Mouse (Mus musculus) cortical plate, adult 2 months (tissue): ENCODE data around the gene 1700020A23Rik. TPM values are rescaled to one million over a fixed set of nuclear protein-coding genes. Genes with fewer than 3 reads are reported as not detected.

Experiments used
- H3K27ac ChIP-seq: fragments of 200-500 bp; 2 replicates; pipeline ENCODE4 v1.5.1; 2012; ENCODE audit warnings: low read length, control low read depth, inconsistent platforms; ENCODE audit not compliant: insufficient read depth
- H3K4me1 ChIP-seq: fragments of 200-500 bp; 2 replicates; pipeline ENCODE4 v1.6.1; 2011; ENCODE audit warnings: low read length; ENCODE audit not compliant: control insufficient read depth, insufficient read depth
- H3K4me3 ChIP-seq: fragments of 200-500 bp; 2 replicates; pipeline ENCODE4 v1.5.1; 2011; ENCODE audit warnings: mild to moderate bottlenecking, low read length, control low read depth; ENCODE audit not compliant: insufficient read depth
- CTCF ChIP-seq: fragments of 200-500 bp; IDR thresholded peaks from 2 replicates; pipeline ENCODE4 v1.5.1; 2011; ENCODE audit warnings: mild to moderate bottlenecking, control low read depth, low read length; ENCODE audit not compliant: insufficient read depth; ENCODE audit errors: extremely low read depth
- POLR2A ChIP-seq: fragments of 200-500 bp; IDR thresholded peaks from 2 replicates; pipeline ENCODE4 v1.6.1; 2011; ENCODE audit warnings: mild to moderate bottlenecking, low read length, control low read depth; ENCODE audit not compliant: insufficient read depth; ENCODE audit errors: extremely low read depth
- polyA plus RNA-seq: library from polyadenylated mRNA; depleted of rRNA; stranded (reverse); fragments of >200 nt; gene quantifications from 2 replicates; pipeline ENCODE4 v1.2.3, GENCODE M21; 2012

The 1700020A23Rik gene
- polyA plus RNA-seq, 1 experiment, result not detected

- Histone ChIP-seq H3K27ac (no peak overlapping the region), H3K4me3 (no peak overlapping the region), H3K4me1 (no peaks in the 10 kb centered on the region; the same call in 1 of the 2 replicates)
- no peak for TF ChIP-seq CTCF
- no peak for TF ChIP-seq POLR2A
These were observed 25.4 kb downstream of the 1700020A23Rik start for GRCm38 (mm10) chr2:130430484-130430883.

DNA sequence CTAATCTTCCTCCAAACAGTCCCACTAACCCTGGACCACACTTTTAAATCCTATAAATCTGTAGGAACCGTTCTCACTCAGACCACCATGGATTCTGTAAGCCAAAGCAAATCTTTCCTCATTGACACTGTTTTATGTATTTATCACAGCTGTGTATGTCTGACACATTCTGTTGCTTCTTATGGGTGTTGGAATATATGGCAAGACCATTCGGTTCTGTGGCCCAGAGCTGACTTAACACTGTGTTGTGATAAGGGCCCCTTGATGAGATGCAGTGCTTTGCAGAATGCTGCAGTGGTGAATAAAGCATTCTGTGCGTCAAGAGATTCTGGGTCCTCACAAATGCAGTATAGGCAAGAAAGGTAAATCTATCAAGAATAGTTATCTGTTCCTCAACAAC is 27.1 kb downstream of the 1700020A23Rik start:
- Histone ChIP-seq H3K27ac (no peak overlapping the region), H3K4me3 (no peak overlapping the region)
- no peak for TF ChIP-seq POLR2A
- TF ChIP-seq CTCF, result no peak

DNA sequence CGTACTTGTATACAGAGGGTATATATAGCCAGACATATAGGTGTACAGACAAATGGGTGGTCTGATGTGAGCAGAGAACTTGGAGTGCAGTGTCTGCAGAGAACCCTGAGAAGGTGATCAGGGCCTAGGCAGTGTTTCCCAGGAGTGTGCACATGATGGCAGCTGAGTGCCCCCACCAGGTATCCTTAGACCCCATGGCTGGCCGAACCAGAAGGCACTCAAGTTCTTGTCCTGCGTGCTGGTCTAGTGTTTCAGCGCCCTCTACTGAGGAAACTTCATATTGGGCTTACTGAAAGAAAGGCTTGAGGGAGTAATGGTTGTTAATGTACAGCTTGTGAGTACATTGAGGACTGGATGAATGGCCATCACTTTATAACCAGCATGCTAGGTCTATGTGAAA is 28.1 kb downstream of the 1700020A23Rik start:
- TF ChIP-seq CTCF (peak; percentile 65), POLR2A (no peak)
- Histone ChIP-seq H3K4me3 (no peak overlapping the region), H3K4me1 (no peaks in the 10 kb centered on the region; the same call in 1 of the 2 replicates), H3K27ac (no peak overlapping the region)

More for the DNA sequence above, 27.1 kb downstream of the 1700020A23Rik start:
- no peaks in the 10 kb centered on the region; the same call in 1 of the 2 replicates for H3K4me1 ChIP-seq

GRCm38 (mm10) chr2:130436769-130437168 is 31.7 kb downstream of the 1700020A23Rik start:
- Histone ChIP-seq H3K4me3 (no peak overlapping the region), H3K27ac (no peak overlapping the region), H3K4me1 (no peaks in the 10 kb centered on the region)
- no peak for TF ChIP-seq POLR2A
- no peak for TF ChIP-seq CTCF

DNA sequence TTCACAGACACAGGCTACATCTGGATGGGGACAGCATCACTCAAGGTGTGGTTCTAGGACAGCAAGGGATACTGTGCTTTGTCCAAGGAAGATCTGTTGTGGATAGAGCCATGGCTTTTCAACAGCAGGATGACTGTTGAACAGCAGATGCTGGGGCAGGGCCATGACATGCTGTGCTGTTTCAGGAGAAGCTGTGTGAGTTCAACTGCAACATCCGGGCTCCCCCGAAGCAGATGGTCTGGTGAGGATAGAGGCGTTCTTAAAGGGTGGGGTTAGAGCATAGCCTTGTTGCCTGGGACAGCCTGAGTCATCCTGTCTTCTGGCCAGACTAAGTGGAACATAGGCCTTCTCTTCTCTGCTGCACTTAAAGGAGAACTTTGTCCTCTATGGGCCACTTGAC is 33.8 kb downstream of the 1700020A23Rik start:
- no peak for TF ChIP-seq CTCF
- TF ChIP-seq POLR2A, result no peak
- H3K4me3 ChIP-seq, result no peak overlapping the region
- H3K4me1 ChIP-seq, result no peaks in the 10 kb centered on the region
- no peak overlapping the region for H3K27ac ChIP-seq

- TF ChIP-seq POLR2A, result no peak
- no peak for TF ChIP-seq CTCF
- no peak overlapping the region for H3K4me3 ChIP-seq
- no peak overlapping the region for H3K27ac ChIP-seq
- no peaks in the 10 kb centered on the region for H3K4me1 ChIP-seq
These were observed 34.9 kb downstream of the 1700020A23Rik start for GRCm38 (mm10) chr2:130439840-130440480.

DNA sequence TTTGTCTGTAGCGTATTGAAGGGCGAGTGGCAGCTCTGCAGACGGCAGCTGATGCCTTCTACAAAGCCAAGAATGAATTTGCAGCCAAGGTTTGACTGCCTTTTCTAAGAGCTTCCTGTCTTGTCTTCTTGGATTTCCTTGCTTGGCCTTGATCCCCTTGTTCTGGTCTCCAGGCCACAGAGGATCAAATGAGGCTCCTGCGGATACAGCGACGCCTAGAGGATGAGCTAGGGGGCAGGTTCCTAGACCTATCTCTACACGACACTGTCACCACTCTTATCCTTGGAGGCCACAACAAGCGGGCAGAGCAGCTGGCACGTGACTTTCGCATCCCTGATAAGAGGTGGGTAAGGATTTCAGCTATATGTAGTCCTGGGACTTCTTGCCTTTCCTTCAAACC is 37.1 kb downstream of the 1700020A23Rik start:
- no peaks in the 10 kb centered on the region for H3K4me1 ChIP-seq
- TF ChIP-seq POLR2A, result no peak
- no peak for TF ChIP-seq CTCF
- no peak overlapping the region for H3K4me3 ChIP-seq
- H3K27ac ChIP-seq, result no peak overlapping the region

DNA sequence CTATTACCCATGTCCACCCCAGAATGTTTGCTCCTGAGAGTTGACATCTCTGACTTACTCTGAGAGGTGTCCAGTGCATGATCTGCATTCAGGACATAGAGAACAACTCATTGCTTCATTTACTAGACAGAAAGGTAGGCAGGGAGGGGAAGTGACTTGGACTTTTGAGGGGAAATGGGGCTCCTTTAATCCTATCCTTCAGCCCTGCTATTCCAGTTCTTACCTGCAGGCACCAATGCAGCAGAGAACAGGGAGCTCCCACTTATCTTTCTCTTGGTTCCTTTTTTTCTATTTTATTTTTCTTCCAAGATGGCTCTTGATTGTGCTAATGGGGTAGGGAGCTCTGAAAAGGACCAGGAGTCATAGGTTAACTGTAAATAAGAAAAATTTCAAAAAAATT is 43.4 kb downstream of the 1700020A23Rik start:
- Histone ChIP-seq H3K4me1 (peaks cover 4% of the 10 kb centered on the region; the same call in 1 of the 2 replicates), H3K4me3 (no peak overlapping the region), H3K27ac (no peak overlapping the region)
- TF ChIP-seq CTCF (no peak), POLR2A (no peak)

- Histone ChIP-seq H3K4me1 (peaks cover 6% of the 10 kb centered on the region; the same call in 1 of the 2 replicates), H3K27ac (no peak overlapping the region), H3K4me3 (peak overlapping the region; percentile 49)
- TF ChIP-seq CTCF (no peak), POLR2A (no peak)
These were observed 44.1 kb downstream of the 1700020A23Rik start for GRCm38 (mm10) chr2:130449021-130449793.
